Mouse (Mus musculus): ENCODE data around the gene Icam2. TPM values are rescaled to one million over a fixed set of nuclear protein-coding genes. Genes with fewer than 3 reads are reported as not detected.

Icam2 gene
- total and polyA plus RNA-seq, 3 experiments: 49.6 to 82.7 TPM; not detected in 1

DNA sequence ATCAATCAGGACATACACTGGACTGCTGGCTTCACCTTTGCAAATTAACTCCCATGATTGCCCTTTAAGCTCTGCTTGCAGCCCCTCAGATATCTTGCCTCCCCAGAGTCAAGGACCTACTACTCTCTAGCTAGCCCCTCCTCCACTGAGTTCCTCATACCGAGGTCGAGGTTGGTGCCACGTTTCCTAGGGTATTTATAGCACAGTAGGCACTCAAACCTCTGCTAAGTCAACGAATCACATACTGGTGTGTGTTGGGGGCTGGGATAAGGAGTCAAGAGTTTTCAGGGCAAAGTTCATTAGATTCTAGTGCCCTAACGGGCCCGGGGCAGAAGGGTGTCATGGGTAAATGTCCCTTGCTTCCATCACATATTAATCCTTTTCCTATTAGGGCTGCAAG lies 58.7 kb downstream of the Icam2 start:
- H3K27me3 ChIP-seq (ENCODE audit: control insufficient read depth in 1 of 2, insufficient read depth in 2 of 2, low read length in 2 of 2): peaks cover 0 to 2% of the 10 kb centered on the region in 2 experiments; a peak in 2 of 4 replicates
- H3K79me2 ChIP-seq (ENCODE audit: control insufficient read depth, insufficient read depth, low read length, poor library complexity): no peaks in the 10 kb centered on the region
- DNase-seq (ENCODE audit: low read depth, low spot score): peak; percentile 43
- H3K9me3 ChIP-seq (replicated peaks; ENCODE audit: insufficient read depth, low read length): no peaks in the 10 kb centered on the region
- no peak overlapping the region for H3K9ac ChIP-seq (ENCODE audit: control insufficient read depth, low read depth, low read length, poor library complexity, severe bottlenecking)
- no peak overlapping the region for H3K4me3 ChIP-seq (ENCODE audit: control insufficient read depth in 1 of 2, insufficient read depth in 1 of 2, low read depth in 2 of 2, low read length in 2 of 2)
- H3K4me1 ChIP-seq (ENCODE audit: control insufficient read depth in 1 of 2, insufficient read depth in 2 of 2, low read length in 2 of 2): peaks cover 0 to 24% of the 10 kb centered on the region in 2 experiments; a peak in 2 of 4 replicates
- no peak for TF ChIP-seq GABPA (IDR thresholded peaks at IDR 0.05; ENCODE audit: low read depth, low read length)
- no peak for TF ChIP-seq TBP (IDR thresholded peaks at IDR 0.05; ENCODE audit: low read depth, low read length)
- TF ChIP-seq MEF2A (IDR thresholded peaks at IDR 0.05; ENCODE audit: extremely low read depth, insufficient replicate concordance, low read depth, low read length, poor library complexity, severe bottlenecking): no peak
- no peak for TF ChIP-seq SIN3A (IDR thresholded peaks at IDR 0.05; ENCODE audit: low read length)
- TF ChIP-seq KAT2A (conservative IDR thresholded peaks at IDR 0.05; ENCODE audit: low read depth, low read length): no peak
- no peak for TF ChIP-seq NRF1 (IDR thresholded peaks at IDR 0.05; ENCODE audit: insufficient read depth, low read depth, low read length, poor library complexity, severe bottlenecking)
- no peak for TF ChIP-seq TAL1 (IDR thresholded peaks at IDR 0.05; ENCODE audit: low read length)
- no peak for TF ChIP-seq POLR2AphosphoS5 (IDR thresholded peaks at IDR 0.05; ENCODE audit: borderline replicate concordance, low read depth, low read length)
- no peak for TF ChIP-seq ZKSCAN1 (IDR thresholded peaks at IDR 0.05; ENCODE audit: low read depth, low read length)
- TF ChIP-seq RCOR1 (IDR thresholded peaks at IDR 0.05; ENCODE audit: low read depth, low read length): no peak
- no peak for TF ChIP-seq JUND (IDR thresholded peaks at IDR 0.05; ENCODE audit: low read depth, low read length)
- no peak for TF ChIP-seq E2F4 (IDR thresholded peaks at IDR 0.05; ENCODE audit: borderline replicate concordance, low read depth, low read length)
- no peak for TF ChIP-seq USF1 (IDR thresholded peaks at IDR 0.05; ENCODE audit: low read depth, low read length)
- no peak for TF ChIP-seq ZC3H11A (IDR thresholded peaks at IDR 0.05; ENCODE audit: low read depth, low read length)
- TF ChIP-seq MXI1 (IDR thresholded peaks at IDR 0.05; ENCODE audit: low read depth, low read length): no peak
- no peak for TF ChIP-seq POLR2AphosphoS2 (IDR thresholded peaks at IDR 0.05; ENCODE audit: low read length)
- no peak for TF ChIP-seq POLR2A (IDR thresholded peaks at IDR 0.05; ENCODE audit: control insufficient read depth in 1 of 2, insufficient read depth in 1 of 2, low read depth in 1 of 2, low read length in 2 of 2, poor library complexity in 1 of 2)
- no peak for TF ChIP-seq MYB (IDR thresholded peaks at IDR 0.05; ENCODE audit: low read depth, low read length)
- no peak for TF ChIP-seq UBTF (IDR thresholded peaks at IDR 0.05; ENCODE audit: borderline replicate concordance, insufficient read depth, low read depth, low read length)
- TF ChIP-seq CHD1 (IDR thresholded peaks at IDR 0.05; ENCODE audit: low read depth, low read length): no peak
- no peak overlapping the region for H3K27ac ChIP-seq (ENCODE audit: control insufficient read depth, low read depth, low read length)
- H3K36me3 ChIP-seq (ENCODE audit: control insufficient read depth in 1 of 2, insufficient read depth in 2 of 2, low read length in 2 of 2): peaks cover 0 to 12% of the 10 kb centered on the region in 2 experiments; a peak in 2 of 4 replicates

- TF ChIP-seq ZNF384 (IDR thresholded peaks at IDR 0.05; ENCODE audit: low read depth, low read length) (no peak), ZKSCAN1 (IDR thresholded peaks at IDR 0.05; ENCODE audit: low read depth, low read length) (no peak), TBP (IDR thresholded peaks at IDR 0.05; ENCODE audit: low read depth, low read length) (no peak), GABPA (IDR thresholded peaks at IDR 0.05; ENCODE audit: low read depth, low read length) (no peak), RCOR1 (IDR thresholded peaks at IDR 0.05; ENCODE audit: low read depth, low read length) (no peak)
- Histone ChIP-seq H3K4me3 (ENCODE audit: control insufficient read depth in 1 of 2, insufficient read depth in 1 of 2, low read depth in 2 of 2, low read length in 2 of 2) (no peak overlapping the region), H3K9me3 (replicated peaks; ENCODE audit: insufficient read depth, low read length) (no peaks in the 10 kb centered on the region), H3K79me2 (ENCODE audit: control insufficient read depth, insufficient read depth, low read length, poor library complexity) (no peaks in the 10 kb centered on the region), H3K9ac (ENCODE audit: control insufficient read depth, low read depth, low read length, poor library complexity, severe bottlenecking) (no peak overlapping the region), H3K4me1 (ENCODE audit: control insufficient read depth in 1 of 2, insufficient read depth in 2 of 2, low read length in 2 of 2) (peaks cover 0 to 24% of the 10 kb centered on the region in 2 experiments; a peak in 2 of 4 replicates), H3K27me3 (ENCODE audit: control insufficient read depth in 1 of 2, insufficient read depth in 2 of 2, low read length in 2 of 2) (peaks cover 0 to 2% of the 10 kb centered on the region in 2 experiments; a peak in 2 of 4 replicates), H3K36me3 (ENCODE audit: control insufficient read depth in 1 of 2, insufficient read depth in 2 of 2, low read length in 2 of 2) (peaks cover 0 to 12% of the 10 kb centered on the region in 2 experiments; a peak in 2 of 4 replicates), H3K27ac (ENCODE audit: control insufficient read depth, low read depth, low read length) (no peak overlapping the region)
- DNase-seq (ENCODE audit: low read depth, low spot score): no peak
These were observed 59.4 kb downstream of the Icam2 start for GRCm38 (mm10) chr11:106328521-106328920.
